Mouse (Mus musculus): Measurements from ENCODE around the gene Prtn3.

GRCm38 (mm10) chr10:79855558-79856184 lies 18.6 kb upstream of the Prtn3 start:
- no peak for TF ChIP-seq CTCF (IDR thresholded peaks at IDR 0.05; ENCODE audit: low read depth, low read length)
- no peak for TF ChIP-seq POLR2A (IDR thresholded peaks at IDR 0.05; ENCODE audit: borderline replicate concordance, low read depth, low read length)
